Mouse (Mus musculus) forebrain, embryonic 12.5 days (tissue): ENCODE results near the gene Psmd12. TPM values are rescaled to one million over a fixed set of nuclear protein-coding genes. Genes with fewer than 3 reads are reported as not detected.

ENCODE experiments used
- ATAC-seq: fragments of 200-750 bp; cut with Nextera tagmentation; 2 replicates; pipeline ENCODE4 v1.8.0; 2017; ENCODE audit warnings: moderate TSS enrichment; ENCODE audit not compliant: low FRiP score
- H3K27ac ChIP-seq: fragments of 300-500 bp; sonication (generic); 2 replicates; pipeline ENCODE4 v1.5.1; 2016; ENCODE audit warnings: mild to moderate bottlenecking
- H3K27me3 ChIP-seq: fragments of 300-500 bp; sonication (generic); 2 replicates; pipeline ENCODE4 v1.6.1; 2016; ENCODE audit warnings: mild to moderate bottlenecking
- H3K36me3 ChIP-seq: fragments of 300-500 bp; sonication (generic); replicated peaks from 2 replicates; pipeline ENCODE4 v1.6.1; 2016; ENCODE audit warnings: mild to moderate bottlenecking
- H3K4me1 ChIP-seq: fragments of 300-500 bp; sonication (generic); 2 replicates; pipeline ENCODE4 v1.6.1; 2016
- H3K4me2 ChIP-seq: fragments of 300-500 bp; sonication (generic); 2 replicates; pipeline ENCODE4 v1.6.1; 2016; ENCODE audit warnings: mild to moderate bottlenecking, moderate library complexity
- H3K4me3 ChIP-seq: fragments of 300-500 bp; sonication (generic); replicated peaks from 2 replicates; pipeline ENCODE4 v1.5.1; 2016; ENCODE audit warnings: mild to moderate bottlenecking
- H3K9ac ChIP-seq: fragments of 300-500 bp; sonication (generic); 2 replicates; pipeline ENCODE4 v1.6.1; 2016; ENCODE audit warnings: mild to moderate bottlenecking
- H3K9me3 ChIP-seq: fragments of 300-500 bp; sonication (generic); 2 replicates; pipeline ENCODE4 v1.6.1; 2016
- WGBS: fragments of 180-500 bp; shearing (Covaris S2); methylation state at CpG from one replicate; pipeline ENCODE4 v1.1.7; 2016; 5-methylcytosine and 5-hydroxymethylcytosine counted together
- polyA plus RNA-seq: library from polyadenylated mRNA; unstranded; fragments of >200 nt; fragmentation: Nextera tagmentation; extraction: Ambion mirVana; gene quantifications from 2 replicates; pipeline ENCODE4 v1.2.1, GENCODE M21; 2016

The Psmd12 gene
- polyA plus RNA-seq, 1 experiment from 2014 or later = 196 TPM

DNA sequence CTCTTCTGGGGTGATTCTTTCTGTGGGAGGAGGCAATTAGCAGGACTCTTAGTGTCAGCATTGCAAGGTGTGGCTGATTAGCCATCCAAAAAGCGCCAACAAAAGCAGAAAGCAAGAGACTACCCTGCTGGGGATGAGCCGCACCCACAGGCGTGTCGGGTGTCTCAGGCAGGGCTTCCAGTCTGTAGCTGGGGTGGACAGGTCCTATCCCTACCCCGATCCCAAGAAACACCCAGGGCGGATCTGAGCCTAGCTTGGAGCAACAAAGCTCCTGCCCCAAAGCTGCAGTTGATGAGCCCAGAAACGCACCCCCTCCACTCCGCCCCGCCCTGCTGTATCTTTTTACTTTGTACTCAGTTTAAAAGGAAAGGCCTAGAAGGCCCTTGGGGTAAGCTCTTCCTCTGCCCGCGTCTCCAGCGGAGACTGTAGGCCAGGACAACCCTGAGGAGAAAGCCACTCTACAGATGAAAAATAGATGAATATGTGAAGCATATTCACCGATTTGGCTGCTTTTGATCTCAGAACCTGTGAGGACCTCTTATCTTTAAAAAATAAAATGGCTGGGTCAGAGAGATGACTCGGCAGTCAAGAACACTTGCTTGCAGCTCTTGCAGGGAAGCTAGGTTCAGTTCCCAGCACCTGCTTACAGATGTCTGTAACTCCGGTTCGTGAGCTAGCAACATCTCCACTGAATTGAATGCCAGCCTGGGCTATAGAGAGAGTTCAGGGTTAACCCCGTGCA, 29.9 kb upstream of the Psmd12 start:
- 71% methylated on average over 17 of the region's 17 CpGs for WGBS

DNA sequence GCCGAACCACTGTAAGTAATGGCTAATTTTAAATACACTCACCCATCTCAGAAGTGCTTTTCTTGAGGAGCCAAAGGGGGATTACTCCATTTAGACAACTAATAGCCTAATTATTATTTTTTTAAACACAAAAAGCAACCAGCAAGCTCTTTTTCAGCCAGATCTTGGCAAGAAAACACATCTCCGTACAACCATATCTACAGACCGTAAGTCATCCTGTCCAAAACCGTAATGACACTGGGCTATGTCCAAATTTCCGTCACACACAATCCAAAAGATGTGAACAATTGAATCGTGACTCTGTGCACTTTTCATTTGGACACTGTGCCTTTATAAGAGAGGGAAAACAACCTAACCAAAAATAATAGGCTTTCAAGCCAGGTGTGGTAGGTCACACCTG, 29.2 kb upstream of the Psmd12 start:
- Histone ChIP-seq H3K27ac (no peak overlapping the region), H3K9me3 (peaks cover 6% of the 10 kb centered on the region; the same call in 1 of the 2 replicates), H3K4me3 (no peak overlapping the region), H3K36me3 (peaks cover 16% of the 10 kb centered on the region; the same call in 1 of the 2 replicates), H3K4me1 (0 out of 2 replicates have a peak, but pooled peaks cover 3% of the 10 kb centered on the region), H3K4me2 (no peak overlapping the region), H3K27me3 (no peaks in the 10 kb centered on the region), H3K9ac (no peak overlapping the region)
- no peak for ATAC-seq
- 86% methylated on average over 6 of the region's 6 CpGs for WGBS

More for the DNA sequence above, 29.9 kb upstream of the Psmd12 start:
- Histone ChIP-seq H3K9ac (no peak overlapping the region), H3K4me3 (no peak overlapping the region), H3K4me2 (no peak overlapping the region), H3K36me3 (peaks cover 16% of the 10 kb centered on the region; the same call in 1 of the 2 replicates), H3K4me1 (0 out of 2 replicates have a peak, but pooled peaks cover 3% of the 10 kb centered on the region), H3K9me3 (peaks cover 6% of the 10 kb centered on the region; the same call in 1 of the 2 replicates), H3K27me3 (no peaks in the 10 kb centered on the region), H3K27ac (no peak overlapping the region)
- no peak for ATAC-seq

DNA sequence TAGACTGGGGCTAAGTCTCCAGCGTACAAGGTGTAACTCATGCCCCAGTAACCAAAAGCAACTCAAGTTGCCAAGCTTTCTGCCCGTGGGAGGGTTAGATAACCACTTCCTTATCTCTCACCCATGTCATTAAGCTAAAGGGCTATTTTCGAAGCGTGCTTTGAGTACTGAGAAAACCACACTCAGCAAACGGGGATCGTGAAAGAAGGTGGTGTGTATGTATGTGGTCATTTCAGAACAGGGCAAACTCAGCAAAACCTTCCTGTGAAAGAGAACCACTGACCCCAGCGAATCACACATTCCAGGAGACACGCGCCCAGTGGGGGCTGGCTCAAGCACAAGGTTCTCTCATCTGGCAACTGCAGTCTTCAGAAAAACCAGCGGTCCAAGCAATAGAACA, 28.2 kb upstream of the Psmd12 start:
- Histone ChIP-seq H3K4me1 (0 out of 2 replicates have a peak, but pooled peaks cover 3% of the 10 kb centered on the region), H3K9me3 (peaks cover 6% of the 10 kb centered on the region; the same call in 1 of the 2 replicates), H3K36me3 (peaks cover 16% of the 10 kb centered on the region; the same call in 1 of the 2 replicates), H3K4me3 (no peak overlapping the region), H3K4me2 (no peak overlapping the region), H3K27ac (no peak overlapping the region), H3K9ac (no peak overlapping the region), H3K27me3 (no peaks in the 10 kb centered on the region)
- ATAC-seq = no peak
- 94% methylated on average over 10 of the region's 10 CpGs for WGBS

DNA sequence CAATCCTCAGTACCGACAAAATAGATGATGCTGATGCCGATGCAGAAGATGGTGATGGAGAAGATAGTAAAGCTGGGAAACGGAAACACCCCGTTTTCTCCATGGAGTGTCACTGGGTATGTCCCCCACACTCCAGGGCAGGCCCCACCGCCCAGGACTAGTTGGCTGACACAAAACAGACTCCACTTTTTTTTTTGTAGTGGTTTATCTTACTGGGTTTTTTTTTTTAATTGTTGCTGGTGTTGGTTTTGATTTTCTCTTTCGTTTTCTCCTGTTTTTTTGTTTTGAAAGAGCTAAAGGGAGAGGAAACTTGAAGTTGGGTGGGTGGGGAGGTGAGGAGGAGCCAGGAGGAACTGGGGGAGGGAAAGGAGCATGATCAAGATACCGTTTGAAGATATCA, 27.2 kb upstream of the Psmd12 start:
- H3K36me3 ChIP-seq = peaks cover 16% of the 10 kb centered on the region; the same call in 1 of the 2 replicates
- H3K27ac ChIP-seq = no peak overlapping the region
- ATAC-seq = no peak
- no peak overlapping the region for H3K4me3 ChIP-seq
- H3K4me2 ChIP-seq = no peak overlapping the region
- 93% methylated on average over 7 of the region's 7 CpGs for WGBS
- H3K9me3 ChIP-seq = peaks cover 6% of the 10 kb centered on the region; the same call in 1 of the 2 replicates
- no peak overlapping the region for H3K9ac ChIP-seq
- no peaks in the 10 kb centered on the region for H3K27me3 ChIP-seq
- H3K4me1 ChIP-seq = no peaks in the 10 kb centered on the region

DNA sequence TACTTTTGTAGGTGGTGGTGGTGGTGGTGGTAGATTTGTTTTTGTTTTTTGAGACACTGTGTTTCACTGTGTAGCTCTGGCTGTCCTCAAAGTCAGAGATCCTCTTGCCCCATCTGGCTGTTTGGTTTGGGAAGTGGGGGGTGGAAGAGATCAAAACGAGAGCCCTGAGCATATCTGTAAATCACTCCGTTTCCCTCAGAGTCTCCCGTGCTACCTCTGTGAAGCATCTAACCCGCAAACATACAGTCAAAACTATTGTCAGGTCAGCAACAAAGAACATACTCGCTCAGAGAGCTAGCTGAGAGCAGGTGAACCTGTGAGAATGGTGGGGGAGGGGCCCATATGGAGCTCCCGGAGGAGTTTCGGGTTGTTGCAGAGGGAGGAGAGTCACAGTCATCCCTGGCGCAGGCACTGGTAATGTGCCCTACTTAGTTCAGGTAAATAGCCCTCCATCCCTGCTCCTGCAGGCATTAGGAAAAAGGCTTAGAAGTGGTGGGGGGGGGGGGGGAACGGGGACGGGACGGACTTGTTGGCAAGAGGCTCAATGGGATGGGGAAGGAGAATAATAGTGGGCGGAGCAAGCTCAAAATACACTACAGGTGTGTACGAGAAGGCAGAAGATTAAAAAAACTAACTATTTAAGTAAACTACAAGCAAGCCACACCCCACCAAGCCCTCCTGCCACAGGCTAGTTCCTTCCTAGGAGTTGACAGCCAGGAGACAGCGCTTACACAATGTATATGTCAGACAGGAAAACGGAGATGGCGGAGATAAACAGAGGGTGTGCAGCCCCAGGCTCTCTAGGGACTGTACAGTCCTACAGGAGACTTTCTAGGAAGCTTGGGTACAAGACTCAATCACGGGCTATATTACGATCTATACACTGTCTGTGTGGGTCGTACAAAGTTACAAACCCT, 24.5 kb upstream of the Psmd12 start:
- Histone ChIP-seq H3K27me3 (no peaks in the 10 kb centered on the region), H3K36me3 (peaks cover 16% of the 10 kb centered on the region; the same call in 1 of the 2 replicates), H3K9me3 (peaks cover 6% of the 10 kb centered on the region; the same call in 1 of the 2 replicates), H3K4me3 (no peak overlapping the region), H3K9ac (no peak overlapping the region), H3K4me1 (peaks cover 4% of the 10 kb centered on the region; the same call in 1 of the 2 replicates), H3K27ac (no peak overlapping the region), H3K4me2 (no peak overlapping the region)
- no peak for ATAC-seq
- WGBS = 57% methylated on average over 19 of the region's 19 CpGs

DNA sequence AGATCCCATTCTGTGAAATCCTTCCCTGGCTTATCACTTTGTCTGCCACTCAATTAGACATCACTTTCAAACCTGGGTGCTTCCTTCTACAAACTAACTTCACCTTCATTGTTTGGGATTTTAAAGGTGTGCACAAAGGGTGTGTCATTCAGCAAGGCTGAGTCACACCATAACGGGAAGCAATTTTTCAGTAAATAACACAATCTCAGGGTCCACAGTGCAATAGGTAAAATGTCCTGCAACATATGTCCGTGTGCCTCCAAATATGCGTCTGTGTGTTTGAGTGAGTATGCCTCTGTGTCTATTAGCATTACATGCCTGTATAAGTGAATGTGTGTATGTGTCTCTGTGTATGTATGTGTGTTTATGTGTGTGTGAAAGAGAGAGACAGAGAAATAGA, 22.0 kb upstream of the Psmd12 start:
- WGBS = 89% methylated on average over 3 of the region's 3 CpGs
- no peak overlapping the region for H3K4me2 ChIP-seq
- H3K27me3 ChIP-seq = no peaks in the 10 kb centered on the region
- H3K27ac ChIP-seq = no peak overlapping the region
- H3K9me3 ChIP-seq = peaks cover 6% of the 10 kb centered on the region; the same call in 1 of the 2 replicates
- H3K36me3 ChIP-seq = peaks cover 12% of the 10 kb centered on the region; the same call in 1 of the 2 replicates
- no peak for ATAC-seq
- no peak overlapping the region for H3K4me3 ChIP-seq
- peaks cover 4% of the 10 kb centered on the region; the same call in 1 of the 2 replicates for H3K4me1 ChIP-seq
- no peak overlapping the region for H3K9ac ChIP-seq

DNA sequence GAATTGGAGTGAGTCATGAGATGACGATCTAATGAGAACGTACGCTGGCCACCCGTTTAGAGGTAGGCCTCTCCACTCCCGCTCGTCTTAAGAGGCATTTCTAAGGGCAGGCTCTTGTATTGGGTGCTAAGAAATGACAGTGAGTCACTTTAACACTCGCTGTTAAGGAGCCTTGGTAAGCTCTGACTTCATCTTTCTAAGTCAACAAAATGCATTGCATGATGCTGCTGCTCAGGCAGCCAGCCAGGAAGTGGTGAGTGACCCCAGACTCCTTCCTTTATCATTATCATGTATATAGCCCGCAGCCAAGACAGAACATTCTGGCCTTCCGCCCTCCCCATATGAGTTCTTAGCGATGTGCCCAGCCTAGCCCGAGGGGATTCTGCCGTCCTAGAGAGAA, 21.0 kb upstream of the Psmd12 start:
- Histone ChIP-seq H3K27ac (no peak overlapping the region), H3K4me1 (peaks cover 4% of the 10 kb centered on the region; the same call in 1 of the 2 replicates), H3K4me3 (no peak overlapping the region), H3K27me3 (no peaks in the 10 kb centered on the region), H3K9ac (no peak overlapping the region), H3K36me3 (peaks cover 15% of the 10 kb centered on the region; the same call in 1 of the 2 replicates), H3K4me2 (no peak overlapping the region), H3K9me3 (peaks cover 5% of the 10 kb centered on the region; the same call in 1 of the 2 replicates)
- 85% methylated on average over 12 of the region's 12 CpGs for WGBS
- no peak for ATAC-seq

DNA sequence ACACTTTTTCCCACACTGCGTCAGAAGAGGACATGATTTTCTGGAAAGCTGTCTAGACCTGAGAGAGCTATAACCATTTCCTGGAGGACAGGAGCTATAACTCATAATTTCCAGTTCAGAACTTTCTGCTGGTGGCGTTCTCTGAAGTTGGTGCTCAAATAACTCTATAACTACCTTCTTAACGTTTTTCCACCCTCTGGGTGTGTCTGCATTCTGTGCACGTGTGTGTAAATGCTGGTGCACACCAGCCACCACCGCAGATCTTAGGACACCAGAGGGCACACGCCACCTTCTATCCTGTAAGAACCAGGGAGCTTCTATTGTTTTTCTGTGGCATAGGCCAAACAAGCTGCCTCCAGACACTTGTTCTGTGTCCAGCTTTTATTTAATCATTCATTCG, 20.3 kb upstream of the Psmd12 start:
- H3K4me1 ChIP-seq = peaks cover 4% of the 10 kb centered on the region; the same call in 1 of the 2 replicates
- H3K4me3 ChIP-seq = no peak overlapping the region
- no peak overlapping the region for H3K9ac ChIP-seq
- no peak overlapping the region for H3K4me2 ChIP-seq
- no peaks in the 10 kb centered on the region for H3K27me3 ChIP-seq
- H3K9me3 ChIP-seq = no peaks in the 10 kb centered on the region
- H3K36me3 ChIP-seq = peaks cover 11% of the 10 kb centered on the region; the same call in 1 of the 2 replicates
- WGBS = 89% methylated on average over 7 of the region's 7 CpGs
- no peak overlapping the region for H3K27ac ChIP-seq
- ATAC-seq = no peak

DNA sequence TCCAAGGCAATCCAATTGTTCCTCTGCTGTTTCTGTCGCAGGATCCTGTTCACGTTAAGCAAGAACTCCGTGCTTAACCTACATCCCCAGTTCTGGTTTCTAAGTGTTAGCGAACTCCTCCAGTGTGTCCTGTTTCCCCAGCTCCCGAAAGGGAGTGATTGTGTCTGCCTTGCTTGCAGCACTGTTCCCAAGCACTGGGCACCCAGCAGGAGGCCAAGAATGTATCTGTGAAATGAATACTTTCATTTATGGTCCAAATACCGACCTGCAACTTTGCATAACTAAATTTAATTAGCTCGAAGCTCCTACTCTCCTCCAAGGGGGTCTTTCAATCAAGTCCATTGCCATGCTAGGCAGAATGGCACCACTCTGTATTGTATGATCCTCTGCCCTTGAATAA, 19.5 kb upstream of the Psmd12 start:
- ATAC-seq = no peak
- Histone ChIP-seq H3K4me2 (no peak overlapping the region), H3K9ac (no peak overlapping the region), H3K4me3 (no peak overlapping the region), H3K9me3 (no peaks in the 10 kb centered on the region), H3K27ac (no peak overlapping the region), H3K4me1 (peaks cover 7% of the 10 kb centered on the region), H3K27me3 (no peaks in the 10 kb centered on the region), H3K36me3 (peaks cover 8% of the 10 kb centered on the region; the same call in 1 of the 2 replicates)
- WGBS = 48% methylated on average over 7 of the region's 7 CpGs

DNA sequence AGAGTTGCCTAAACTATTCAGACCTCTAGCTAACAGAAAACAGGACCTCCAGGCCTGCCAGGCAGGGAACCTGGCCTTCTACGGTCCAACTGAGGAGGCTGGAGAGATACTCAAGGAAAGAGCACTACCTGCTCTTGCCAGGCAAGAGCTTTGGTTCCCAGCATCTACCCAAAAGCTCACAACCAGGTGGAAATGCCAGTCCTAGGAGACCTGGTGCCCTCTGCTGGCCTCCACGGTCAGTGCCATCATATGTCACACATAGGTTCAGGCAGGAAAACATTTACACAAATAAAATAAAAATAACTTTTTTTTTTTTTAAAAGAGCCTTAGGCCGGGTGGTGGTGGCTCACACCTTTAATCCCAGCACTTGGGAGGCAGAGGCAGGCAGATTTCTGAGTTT, 16.8 kb upstream of the Psmd12 start:
- Histone ChIP-seq H3K4me1 (peaks cover 16% of the 10 kb centered on the region), H3K36me3 (peaks cover 8% of the 10 kb centered on the region; the same call in 1 of the 2 replicates), H3K9ac (no peak overlapping the region), H3K9me3 (no peaks in the 10 kb centered on the region), H3K4me3 (no peak overlapping the region), H3K27ac (no peak overlapping the region), H3K4me2 (no peak overlapping the region), H3K27me3 (no peaks in the 10 kb centered on the region)
- 95% methylated on average over 3 of the region's 3 CpGs for WGBS
- ATAC-seq = no peak

DNA sequence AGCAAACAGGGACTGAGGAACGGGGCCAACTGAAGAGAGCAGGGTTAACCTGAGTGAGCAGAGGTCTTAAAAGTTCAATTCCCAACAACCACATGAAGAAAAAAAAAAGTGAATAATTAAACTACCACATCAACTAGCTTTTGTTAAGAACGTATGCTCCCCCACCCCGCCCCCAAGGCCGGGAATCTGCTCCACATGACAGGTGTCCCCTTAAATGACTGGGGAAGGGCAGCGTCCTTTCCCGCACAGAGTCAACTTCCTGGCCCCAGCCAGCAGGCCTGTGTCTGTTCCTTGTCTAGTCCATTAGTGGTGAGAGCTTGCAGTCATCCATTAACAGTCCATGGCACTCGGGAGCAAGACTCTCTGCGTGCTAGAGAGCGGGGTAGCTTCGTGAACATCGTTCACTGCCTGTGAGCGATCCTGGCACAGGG, 16.0 kb upstream of the Psmd12 start:
- Histone ChIP-seq H3K9me3 (no peaks in the 10 kb centered on the region), H3K4me2 (no peak overlapping the region), H3K4me1 (peaks cover 20% of the 10 kb centered on the region), H3K27me3 (no peaks in the 10 kb centered on the region), H3K27ac (no peak overlapping the region), H3K4me3 (no peak overlapping the region), H3K36me3 (peaks cover 8% of the 10 kb centered on the region; the same call in 1 of the 2 replicates), H3K9ac (no peak overlapping the region)
- no peak for ATAC-seq
- 92% methylated on average over 12 of the region's 12 CpGs for WGBS

DNA sequence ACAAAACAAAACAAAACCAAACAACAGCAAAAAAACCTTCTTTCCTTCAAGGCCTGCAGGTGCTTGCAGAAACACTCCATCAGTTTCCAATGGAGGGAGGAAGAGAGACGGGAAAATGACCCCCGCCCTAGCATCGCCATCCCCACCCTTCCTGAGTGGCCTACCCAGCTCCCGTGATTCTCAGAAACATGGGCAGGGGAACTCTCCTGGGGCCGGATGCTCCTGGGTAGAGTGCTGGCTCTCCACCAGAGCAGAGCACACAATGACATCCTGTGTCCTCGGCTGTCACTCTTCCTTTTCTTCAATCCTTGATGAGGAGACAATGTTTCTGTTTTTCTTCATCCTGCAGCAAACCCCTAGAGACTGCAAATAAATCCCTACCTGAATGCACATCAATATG, 15.1 kb upstream of the Psmd12 start:
- Histone ChIP-seq H3K9me3 (no peaks in the 10 kb centered on the region), H3K27ac (no peak overlapping the region), H3K4me3 (no peak overlapping the region), H3K4me1 (peaks cover 21% of the 10 kb centered on the region), H3K4me2 (no peak overlapping the region), H3K36me3 (peaks cover 8% of the 10 kb centered on the region; the same call in 1 of the 2 replicates), H3K27me3 (no peaks in the 10 kb centered on the region), H3K9ac (no peak overlapping the region)
- no peak for ATAC-seq
- 66% methylated on average over 6 of the region's 6 CpGs for WGBS
